Mouse (Mus musculus): ENCODE measurements at regions not wholly inside any gene's neighbourhood (a gene's known extent, or its start where the extent isn't known, plus 50 kb on each side); places are given as distances from the start of the nearest gene placed in this dataset.

GRCm38 (mm10) chr8:8973769-8974168 lies 283.4 kb upstream of the Arglu1 start:
- WGBS: 78% methylated on average over 6 of the region's 6 CpGs
- H3K4me3 ChIP-seq (ENCODE audit: low read depth, low read length): no peak overlapping the region
- ATAC-seq (ENCODE audit: low read depth): no peak

DNA sequence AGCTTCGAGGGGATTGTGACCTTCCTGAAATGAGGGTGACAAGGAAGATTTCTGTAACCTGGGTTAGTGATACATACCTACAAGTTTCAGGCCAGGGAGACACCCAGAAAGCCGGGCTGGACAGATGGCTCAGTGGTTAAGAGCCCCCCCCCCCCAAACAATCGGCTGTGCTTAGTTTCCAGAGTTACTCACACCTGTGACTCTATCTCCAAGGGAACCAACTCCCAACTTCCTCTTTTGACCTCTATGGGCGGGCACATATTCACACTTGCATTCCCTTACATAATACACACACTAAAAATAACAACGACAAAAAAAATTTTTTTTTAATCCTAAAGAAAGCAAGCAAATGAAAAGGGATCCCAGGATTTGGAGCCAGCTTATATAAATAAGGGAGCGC lies 283.0 kb upstream of the Arglu1 start:
- Histone ChIP-seq H3K4me1 (ENCODE audit: control insufficient read depth, insufficient read depth, low read length) (no peaks in the 10 kb centered on the region), H3K36me3 (ENCODE audit: control insufficient read depth, insufficient read depth, low read length) (no peaks in the 10 kb centered on the region), H3K4me2 (ENCODE audit: low read depth, low read length) (no peak overlapping the region), H3K27ac (ENCODE audit: low read depth, low read length) (no peak overlapping the region), H3K27me3 (ENCODE audit: control insufficient read depth, insufficient read depth, low read length) (no peaks in the 10 kb centered on the region), H3K4me3 (ENCODE audit: low read depth, low read length) (no peak overlapping the region), H3K9ac (replicated peaks; ENCODE audit: low read depth, low read length) (no peak overlapping the region), H3K9me3 (ENCODE audit: control insufficient read depth, low read length) (no peaks in the 10 kb centered on the region)
- no peak for ATAC-seq (ENCODE audit: low read depth)
- 80% methylated on average over 6 of the region's 6 CpGs for whole genome bisulfite sequencing

More at GRCm38 (mm10) chr8:8973769-8974168, 283.4 kb upstream of the Arglu1 start:
- Histone ChIP-seq H3K27me3 (ENCODE audit: control insufficient read depth, insufficient read depth, low read length) (no peaks in the 10 kb centered on the region), H3K36me3 (ENCODE audit: control insufficient read depth, insufficient read depth, low read length) (no peaks in the 10 kb centered on the region), H3K27ac (ENCODE audit: low read depth, low read length) (no peak overlapping the region), H3K9me3 (ENCODE audit: control insufficient read depth, low read length) (no peaks in the 10 kb centered on the region), H3K4me2 (ENCODE audit: low read depth, low read length) (no peak overlapping the region), H3K4me1 (ENCODE audit: control insufficient read depth, insufficient read depth, low read length) (no peaks in the 10 kb centered on the region), H3K9ac (replicated peaks; ENCODE audit: low read depth, low read length) (no peak overlapping the region)

DNA sequence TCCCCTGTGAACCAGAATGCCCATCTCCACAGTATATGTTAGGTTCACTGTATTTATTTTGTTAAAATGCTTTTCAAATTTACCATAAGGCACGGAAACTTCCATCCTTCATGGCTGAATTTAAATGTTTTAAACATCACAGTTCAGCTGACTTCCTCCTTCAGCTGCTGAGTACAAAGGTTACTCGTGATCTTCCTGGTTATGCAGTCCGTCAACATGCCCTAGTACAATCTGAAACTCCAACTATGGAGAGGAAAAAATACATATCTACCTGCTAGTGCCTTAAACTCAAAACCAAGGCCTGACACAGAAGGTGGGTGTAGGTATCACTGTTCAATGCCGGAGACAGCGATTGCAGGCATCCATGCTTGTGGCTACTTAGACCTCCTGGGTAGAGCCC lies 280.5 kb upstream of the Arglu1 start:
- no peaks in the 10 kb centered on the region for H3K27me3 ChIP-seq (ENCODE audit: control insufficient read depth, insufficient read depth, low read length)
- WGBS: 89% methylated on average over 5 of the region's 5 CpGs
- ATAC-seq (ENCODE audit: low read depth): no peak
- no peak overlapping the region for H3K9ac ChIP-seq (replicated peaks; ENCODE audit: low read depth, low read length)
- H3K9me3 ChIP-seq (ENCODE audit: control insufficient read depth, low read length): no peaks in the 10 kb centered on the region
- H3K27ac ChIP-seq (ENCODE audit: low read depth, low read length): no peak overlapping the region
- no peaks in the 10 kb centered on the region for H3K4me1 ChIP-seq (ENCODE audit: control insufficient read depth, insufficient read depth, low read length)
- H3K4me2 ChIP-seq (ENCODE audit: low read depth, low read length): no peak overlapping the region
- no peak overlapping the region for H3K4me3 ChIP-seq (ENCODE audit: low read depth, low read length)
- H3K36me3 ChIP-seq (ENCODE audit: control insufficient read depth, insufficient read depth, low read length): no peaks in the 10 kb centered on the region

DNA sequence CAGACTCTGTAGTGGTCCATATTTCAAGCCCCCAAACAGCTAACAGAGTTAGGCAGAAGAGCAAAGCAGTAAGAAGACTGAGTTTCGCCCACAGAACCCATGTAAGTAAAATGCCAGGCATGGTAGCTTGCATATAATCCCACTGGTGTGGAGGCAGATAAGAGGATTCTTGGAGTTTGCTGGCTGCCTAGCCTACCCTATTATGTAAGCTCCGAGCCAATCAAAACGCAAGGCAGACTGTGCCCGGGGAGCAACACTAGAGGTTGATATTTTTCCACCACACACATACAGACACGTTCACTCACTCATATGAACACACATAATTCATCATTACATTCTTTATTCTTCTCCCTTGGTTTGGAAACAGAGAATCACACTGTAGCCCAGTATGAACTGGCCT lies 280.0 kb upstream of the Arglu1 start:
- no peaks in the 10 kb centered on the region for H3K27me3 ChIP-seq (ENCODE audit: control insufficient read depth, insufficient read depth, low read length)
- H3K36me3 ChIP-seq (ENCODE audit: control insufficient read depth, insufficient read depth, low read length): no peaks in the 10 kb centered on the region
- WGBS: 86% methylated on average over 5 of the region's 5 CpGs
- H3K4me2 ChIP-seq (ENCODE audit: low read depth, low read length): no peak overlapping the region
- H3K4me1 ChIP-seq (ENCODE audit: control insufficient read depth, insufficient read depth, low read length): no peaks in the 10 kb centered on the region
- H3K9ac ChIP-seq (replicated peaks; ENCODE audit: low read depth, low read length): no peak overlapping the region
- no peaks in the 10 kb centered on the region for H3K9me3 ChIP-seq (ENCODE audit: control insufficient read depth, low read length)
- no peak overlapping the region for H3K27ac ChIP-seq (ENCODE audit: low read depth, low read length)
- H3K4me3 ChIP-seq (ENCODE audit: low read depth, low read length): no peak overlapping the region
- no peak for ATAC-seq (ENCODE audit: low read depth)

DNA sequence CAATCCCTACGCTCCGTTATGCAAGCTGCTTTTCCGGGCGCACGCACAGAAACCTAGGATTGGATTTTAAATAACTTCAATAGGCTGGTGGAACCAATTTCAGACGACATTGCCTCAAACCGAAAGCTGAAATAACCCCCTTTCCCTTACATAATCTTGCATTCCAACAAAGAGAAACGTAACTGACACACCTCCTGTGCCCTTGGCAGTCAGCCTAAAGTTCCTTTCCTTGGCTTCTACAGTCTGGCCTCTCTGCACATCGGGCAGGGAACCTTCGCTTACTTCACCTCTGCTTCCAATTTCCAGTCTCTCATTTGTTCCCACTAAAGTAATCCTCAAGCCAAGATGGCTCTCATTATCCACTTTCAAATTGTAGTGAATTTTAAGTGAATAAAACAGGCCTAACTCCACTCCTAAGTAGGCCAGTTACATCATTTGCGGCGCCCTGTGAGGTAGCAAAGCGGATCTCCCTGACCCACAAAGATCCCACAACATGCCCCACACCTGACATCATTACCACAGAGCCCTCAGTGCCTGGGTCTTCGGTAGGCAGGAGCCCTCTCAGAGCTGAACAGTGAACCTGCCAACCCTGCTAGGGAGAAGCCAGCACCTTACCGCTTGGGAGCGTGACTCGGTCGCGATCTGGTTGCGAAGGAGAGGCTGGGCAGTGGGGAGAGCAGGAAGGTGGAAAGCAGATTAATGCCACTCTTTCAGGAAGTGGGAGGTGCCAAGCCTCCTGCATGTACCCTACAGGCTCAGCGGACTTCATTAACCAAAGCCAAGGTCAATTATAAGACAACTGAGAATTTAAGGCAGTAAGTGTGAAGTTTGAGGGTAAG lies 279.0 kb upstream of the Arglu1 start:
- H3K4me2 ChIP-seq (ENCODE audit: low read depth, low read length): no peak overlapping the region
- 89% methylated on average over 21 of the region's 21 CpGs for WGBS
- H3K9me3 ChIP-seq (ENCODE audit: control insufficient read depth, low read length): no peaks in the 10 kb centered on the region
- no peaks in the 10 kb centered on the region for H3K36me3 ChIP-seq (ENCODE audit: control insufficient read depth, insufficient read depth, low read length)
- H3K27me3 ChIP-seq (ENCODE audit: control insufficient read depth, insufficient read depth, low read length): no peaks in the 10 kb centered on the region
- H3K27ac ChIP-seq (ENCODE audit: low read depth, low read length): no peak overlapping the region
- H3K4me1 ChIP-seq (ENCODE audit: control insufficient read depth, insufficient read depth, low read length): no peaks in the 10 kb centered on the region
- no peak overlapping the region for H3K9ac ChIP-seq (replicated peaks; ENCODE audit: low read depth, low read length)
- no peak for ATAC-seq (ENCODE audit: low read depth)
- H3K4me3 ChIP-seq (ENCODE audit: low read depth, low read length): no peak overlapping the region

DNA sequence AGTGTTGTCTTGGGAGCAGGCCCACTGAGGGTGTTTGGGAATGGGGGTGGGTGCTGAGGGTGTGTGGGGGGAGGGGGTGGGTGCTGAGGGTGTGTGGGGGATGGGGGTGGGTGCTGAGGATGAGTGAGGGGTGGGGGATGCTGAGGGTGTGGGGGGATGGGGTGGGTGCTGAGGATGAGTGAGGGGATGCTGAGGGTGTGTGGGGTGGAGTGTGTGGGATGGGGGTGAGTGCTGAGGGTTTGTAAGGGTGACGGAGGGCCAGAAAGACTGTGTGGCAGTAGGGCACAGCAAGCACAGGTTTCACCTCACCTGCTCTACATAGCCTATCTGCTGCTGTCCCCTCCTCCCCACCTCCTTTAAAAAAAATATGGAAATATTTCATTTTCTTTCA lies 276.3 kb upstream of the Arglu1 start:
- Histone ChIP-seq H3K36me3 (ENCODE audit: control insufficient read depth, insufficient read depth, low read length) (no peaks in the 10 kb centered on the region), H3K4me2 (ENCODE audit: low read depth, low read length) (no peak overlapping the region), H3K27ac (ENCODE audit: low read depth, low read length) (no peak overlapping the region), H3K4me3 (ENCODE audit: low read depth, low read length) (no peak overlapping the region), H3K9ac (replicated peaks; ENCODE audit: low read depth, low read length) (no peak overlapping the region), H3K27me3 (ENCODE audit: control insufficient read depth, insufficient read depth, low read length) (no peaks in the 10 kb centered on the region), H3K4me1 (ENCODE audit: control insufficient read depth, insufficient read depth, low read length) (no peaks in the 10 kb centered on the region), H3K9me3 (ENCODE audit: control insufficient read depth, low read length) (no peaks in the 10 kb centered on the region)
- ATAC-seq (ENCODE audit: low read depth): no peak
- WGBS: 75% methylated on average over 1 of the region's 1 CpGs

GRCm38 (mm10) chr8:8965983-8966657 lies 275.8 kb upstream of the Arglu1 start:
- Histone ChIP-seq H3K4me2 (ENCODE audit: low read depth, low read length) (no peak overlapping the region), H3K36me3 (ENCODE audit: control insufficient read depth, insufficient read depth, low read length) (no peaks in the 10 kb centered on the region), H3K4me1 (ENCODE audit: control insufficient read depth, insufficient read depth, low read length) (no peaks in the 10 kb centered on the region), H3K27ac (ENCODE audit: low read depth, low read length) (no peak overlapping the region), H3K9ac (replicated peaks; ENCODE audit: low read depth, low read length) (no peak overlapping the region), H3K9me3 (ENCODE audit: control insufficient read depth, low read length) (no peaks in the 10 kb centered on the region), H3K4me3 (ENCODE audit: low read depth, low read length) (no peak overlapping the region), H3K27me3 (ENCODE audit: control insufficient read depth, insufficient read depth, low read length) (no peaks in the 10 kb centered on the region)
- ATAC-seq (ENCODE audit: low read depth): no peak
- 10% methylated on average over 10 of the region's 10 CpGs for WGBS

- 93% methylated on average over 3 of the region's 3 CpGs for WGBS
- no peak overlapping the region for H3K4me3 ChIP-seq (ENCODE audit: low read depth, low read length)
- no peaks in the 10 kb centered on the region for H3K4me1 ChIP-seq (ENCODE audit: control insufficient read depth, insufficient read depth, low read length)
- H3K36me3 ChIP-seq (ENCODE audit: control insufficient read depth, insufficient read depth, low read length): no peaks in the 10 kb centered on the region
- H3K4me2 ChIP-seq (ENCODE audit: low read depth, low read length): no peak overlapping the region
- ATAC-seq (ENCODE audit: low read depth): no peak
- H3K9me3 ChIP-seq (ENCODE audit: control insufficient read depth, low read length): no peaks in the 10 kb centered on the region
- H3K9ac ChIP-seq (replicated peaks; ENCODE audit: low read depth, low read length): no peak overlapping the region
- no peaks in the 10 kb centered on the region for H3K27me3 ChIP-seq (ENCODE audit: control insufficient read depth, insufficient read depth, low read length)
- no peak overlapping the region for H3K27ac ChIP-seq (ENCODE audit: low read depth, low read length)
These were observed 269.9 kb upstream of the Arglu1 start for GRCm38 (mm10) chr8:8960221-8960620.

GRCm38 (mm10) chr8:8959787-8960093 lies 269.4 kb upstream of the Arglu1 start:
- Histone ChIP-seq H3K36me3 (ENCODE audit: control insufficient read depth, insufficient read depth, low read length) (no peaks in the 10 kb centered on the region), H3K4me3 (ENCODE audit: low read depth, low read length) (no peak overlapping the region), H3K27ac (ENCODE audit: low read depth, low read length) (no peak overlapping the region), H3K4me2 (ENCODE audit: low read depth, low read length) (no peak overlapping the region), H3K4me1 (ENCODE audit: control insufficient read depth, insufficient read depth, low read length) (no peaks in the 10 kb centered on the region), H3K27me3 (ENCODE audit: control insufficient read depth, insufficient read depth, low read length) (no peaks in the 10 kb centered on the region), H3K9ac (replicated peaks; ENCODE audit: low read depth, low read length) (no peak overlapping the region), H3K9me3 (ENCODE audit: control insufficient read depth, low read length) (no peaks in the 10 kb centered on the region)
- WGBS: 63% methylated on average over 1 of the region's 1 CpGs
- ATAC-seq (ENCODE audit: low read depth): no peak

Measured in neural tube, embryonic 14.5 days (tissue).